Mouse (Mus musculus) thymus, postnatal 0 days (tissue): ENCODE results near the gene Mrtfb. TPM values are rescaled to one million over a fixed set of nuclear protein-coding genes. Genes with fewer than 3 reads are reported as not detected.

Source experiments
- microRNA counts: library from miRNA; unstranded; fragments of <30 nt; microRNA quantifications from one replicate; lab custom pipeline; 2015
- microRNA-seq: library from miRNA; unstranded; fragments of <30 nt; microRNA quantifications from one replicate; pipeline ENCODE4, GENCODE M21; 2016; ENCODE audit warnings: borderline number of aligned reads
- polyA plus RNA-seq: library from polyadenylated mRNA; unstranded; fragments of >200 nt; fragmentation: Nextera tagmentation; extraction: Ambion mirVana; gene quantifications from 2 replicates; pipeline ENCODE4 v1.2.1, GENCODE M21; 2015

Mrtfb gene
- polyA plus RNA-seq, 1 experiment from 2014 or later: 14.4 TPM

MicroRNAs encoded within 50 kb of the gene (microRNA counts, 519-probe panel; counts per million panel counts)
- microRNA mmu-miR-193b (lab: Ali Mortazavi, UCI): 4,924 counts per million, percentile 84 among the panel's probes with 10 or more counts

Small RNAs within 50 kb of the gene (microRNA-seq; reads per million reads assigned to microRNA genes)
- gene Mir193b: 10.0 reads per million, percentile 17 among the genes with 10 or more reads in this experiment
- not detected for gene Mir365-1

Other genes with a start within 250 kb of the Mrtfb start
- gene Ercc4, start 146.8 kb upstream of the Mrtfb start, polyA plus RNA-seq: 10.9 and 15.0 TPM in 2 replicates